Mouse (Mus musculus) liver, embryonic 14.5 days (tissue): ENCODE data around the gene Sh3pxd2a. TPM values are rescaled to one million over a fixed set of nuclear protein-coding genes. Genes with fewer than 3 reads are reported as not detected.

Experiments used
- ATAC-seq: fragments of 200-750 bp; cut with Nextera tagmentation; 2 replicates; pipeline ENCODE4 v1.8.0; 2017; ENCODE audit warnings: moderate number of reproducible peaks, mild to moderate bottlenecking, moderate library complexity; ENCODE audit not compliant: insufficient read depth
- DNase-seq, 3 experiments: peaks; one replicate each; pipeline ENCODE4 v3.0.0-alpha.2; 2012 to 2013; ENCODE audit warnings: low read depth in 3 of 3, low spot score in 3 of 3
- H3K27ac ChIP-seq: fragments of 300-500 bp; sonication (generic); 2 replicates; pipeline ENCODE4 v1.5.1; 2014; ENCODE audit warnings: moderate library complexity, mild to moderate bottlenecking, control low read depth, inconsistent platforms
- H3K27me3 ChIP-seq: fragments of 300-500 bp; sonication (generic); 2 replicates; pipeline ENCODE4 v1.6.1; 2014; ENCODE audit warnings: mild to moderate bottlenecking, low read length, moderate library complexity; ENCODE audit not compliant: control insufficient read depth, insufficient read depth
- H3K36me3 ChIP-seq: fragments of 300-500 bp; sonication (generic); replicated peaks from 2 replicates; pipeline ENCODE4 v1.6.1; 2014; ENCODE audit warnings: low read depth; ENCODE audit not compliant: control insufficient read depth, insufficient read depth
- H3K4me1 ChIP-seq, 2 experiments: fragments of 200-500 bp in 1 of 2; fragments of 300-500 bp in 1 of 2; sonication (generic) in 1 of 2; replicated peaks; 2 replicates each; pipeline ENCODE4 v1.6.1; 2012 to 2014; ENCODE audit warnings: antibody characterized with exemption in 1 of 2, inconsistent platforms in 1 of 2, low read length in 1 of 2; ENCODE audit not compliant: control insufficient read depth in 2 of 2, insufficient read depth in 2 of 2
- H3K4me2 ChIP-seq: fragments of 300-500 bp; sonication (generic); 2 replicates; pipeline ENCODE4 v1.6.1; 2014; ENCODE audit warnings: low read depth, mild to moderate bottlenecking, control low read depth, moderate library complexity
- H3K4me3 ChIP-seq, 2 experiments: fragments of 200-500 bp in 1 of 2; fragments of 300-500 bp in 1 of 2; sonication (generic) in 1 of 2; 2 replicates each; pipeline ENCODE4 v1.5.1; 2012 to 2014; ENCODE audit warnings: low read depth in 2 of 2, low read length in 2 of 2, mild to moderate bottlenecking in 2 of 2, control low read depth in 1 of 2, inconsistent platforms in 1 of 2, moderate library complexity in 1 of 2; ENCODE audit not compliant: insufficient read depth in 1 of 2
- H3K9ac ChIP-seq: fragments of 300-500 bp; sonication (generic); replicated peaks from 2 replicates; pipeline ENCODE4 v1.6.1; 2014; ENCODE audit warnings: mild to moderate bottlenecking, control low read depth, moderate library complexity
- H3K9me3 ChIP-seq: fragments of 300-500 bp; sonication (generic); 2 replicates; pipeline ENCODE4 v1.6.1; 2016; ENCODE audit warnings: low read length, mixed read lengths; ENCODE audit not compliant: control insufficient read depth
- CTCF ChIP-seq: IDR thresholded peaks from 2 replicates; pipeline ENCODE4 v1.5.1; 2016; ENCODE audit warnings: antibody characterized with exemption, low read depth, control low read depth
- EP300 ChIP-seq: IDR thresholded peaks from 2 replicates; pipeline ENCODE4 v1.6.1; 2016; ENCODE audit warnings: antibody characterized with exemption, low read depth
- WGBS: fragments of 180-500 bp; shearing (Covaris S2); extraction: QIAGEN DNeasy Blood & Tissue Kit; methylation state at CpG from one replicate; pipeline ENCODE4 v1.1.7; 2014; ENCODE audit not compliant: insufficient replicate concordance; 5-methylcytosine and 5-hydroxymethylcytosine counted together
- polyA plus RNA-seq, 2 experiments: library from polyadenylated mRNA; depleted of rRNA in 1 of 2; stranded (reverse) in 1 of 2; unstranded in 1 of 2; fragments of >200 nt; fragmentation: Nextera tagmentation in 1 of 2; extraction: Ambion mirVana in 1 of 2; gene quantifications; 2 replicates each; pipeline versions ENCODE4 v1.2.1 to v1.2.3; 2012 to 2014

Gene Sh3pxd2a
- polyA plus RNA-seq, 2 experiments = 0.50 to 1.6 TPM

DNA sequence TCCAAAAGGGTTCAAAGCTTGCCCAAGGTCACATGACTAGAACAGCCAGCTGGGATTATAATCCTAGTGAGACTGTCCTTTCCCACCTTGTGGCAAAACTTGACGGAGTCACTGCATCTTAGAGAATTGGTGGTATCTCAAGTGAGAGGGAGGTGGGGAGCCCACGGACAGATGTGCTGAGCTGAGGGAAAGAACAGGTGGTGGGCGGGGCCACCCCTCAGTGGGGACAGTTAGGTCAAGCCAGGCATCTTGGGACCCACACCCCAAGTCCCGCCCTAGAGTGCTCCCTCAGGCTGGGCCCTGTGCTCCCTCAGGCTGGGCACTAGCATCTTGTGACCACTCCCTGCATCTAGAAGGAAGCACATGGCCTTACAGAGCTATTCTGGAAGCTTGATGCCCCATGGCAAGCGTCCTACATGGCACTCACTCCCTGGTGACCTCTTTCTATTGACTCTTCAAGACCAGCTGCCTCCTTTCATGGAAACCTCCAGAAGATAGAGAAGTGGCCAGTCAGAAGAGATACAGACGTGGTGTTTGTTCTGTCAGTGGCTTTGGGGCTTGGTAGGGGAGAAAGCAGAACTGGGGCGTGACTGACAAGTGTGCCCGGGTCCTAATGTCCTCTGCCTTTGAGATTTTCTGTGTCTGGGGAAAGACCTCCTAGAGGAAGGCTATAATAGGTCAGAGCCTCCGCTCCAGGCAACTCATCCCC, 24.3 kb downstream of the Sh3pxd2a start:
- DNase-seq (no peak), ATAC-seq (no peak; the same call in 1 of the 2 replicates)
- Histone ChIP-seq H3K9ac (no peak overlapping the region), H3K4me3 (no peak overlapping the region), H3K27me3 (no peaks in the 10 kb centered on the region), H3K9me3 (no peaks in the 10 kb centered on the region), H3K4me2 (no peak overlapping the region), H3K4me1 (peaks cover 0 to 10% of the 10 kb centered on the region in 2 experiments; a peak in 2 of 4 replicates), H3K36me3 (no peaks in the 10 kb centered on the region), H3K27ac (no peak overlapping the region)
- 47% methylated on average over 9 of the region's 9 CpGs for WGBS
- TF ChIP-seq EP300 (no peak), CTCF (no peak)

GRCm38 (mm10) chr19:47438445-47438844, 25.8 kb downstream of the Sh3pxd2a start:
- H3K4me3 ChIP-seq = no peak overlapping the region
- no peaks in the 10 kb centered on the region for H3K27me3 ChIP-seq
- no peak for DNase-seq
- H3K36me3 ChIP-seq = no peaks in the 10 kb centered on the region
- 71% methylated on average over 5 of the region's 5 CpGs for WGBS
- no peak overlapping the region for H3K27ac ChIP-seq
- no peaks in the 10 kb centered on the region for H3K9me3 ChIP-seq
- no peak overlapping the region for H3K9ac ChIP-seq
- TF ChIP-seq EP300 (no peak), CTCF (no peak)
- no peak for ATAC-seq
- H3K4me2 ChIP-seq = no peak overlapping the region
- peaks cover 0 to 8% of the 10 kb centered on the region in 2 experiments; a peak in 2 of 4 replicates for H3K4me1 ChIP-seq

DNA sequence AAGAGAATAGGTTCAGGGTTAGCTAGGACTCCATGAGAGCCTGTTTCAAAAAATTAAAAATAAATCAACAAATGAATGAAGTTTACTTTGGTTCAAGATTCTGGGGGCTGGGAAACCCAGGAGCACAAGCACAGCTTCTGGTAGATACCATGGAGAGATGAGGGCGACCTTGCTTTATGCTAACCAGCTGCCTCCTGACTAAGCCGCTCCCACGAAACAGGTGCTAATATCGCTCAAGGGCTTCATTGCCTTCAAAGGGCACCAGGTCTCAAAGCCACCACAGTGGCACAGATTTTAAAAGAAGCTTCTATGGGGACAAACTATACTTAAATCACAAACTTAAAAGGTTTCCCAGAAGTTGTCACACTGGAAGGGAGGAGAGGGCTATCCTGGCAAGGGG, 27.2 kb downstream of the Sh3pxd2a start:
- WGBS = 89% methylated on average over 4 of the region's 4 CpGs
- no peak for DNase-seq
- Histone ChIP-seq H3K27ac (no peak overlapping the region), H3K27me3 (no peaks in the 10 kb centered on the region), H3K36me3 (no peaks in the 10 kb centered on the region), H3K9me3 (no peaks in the 10 kb centered on the region), H3K4me1 (peaks cover 8 to 19% of the 10 kb centered on the region in 2 experiments), H3K9ac (no peak overlapping the region), H3K4me3 (no peak overlapping the region), H3K4me2 (no peak overlapping the region)
- no peak for ATAC-seq
- TF ChIP-seq EP300 (no peak), CTCF (no peak)

DNA sequence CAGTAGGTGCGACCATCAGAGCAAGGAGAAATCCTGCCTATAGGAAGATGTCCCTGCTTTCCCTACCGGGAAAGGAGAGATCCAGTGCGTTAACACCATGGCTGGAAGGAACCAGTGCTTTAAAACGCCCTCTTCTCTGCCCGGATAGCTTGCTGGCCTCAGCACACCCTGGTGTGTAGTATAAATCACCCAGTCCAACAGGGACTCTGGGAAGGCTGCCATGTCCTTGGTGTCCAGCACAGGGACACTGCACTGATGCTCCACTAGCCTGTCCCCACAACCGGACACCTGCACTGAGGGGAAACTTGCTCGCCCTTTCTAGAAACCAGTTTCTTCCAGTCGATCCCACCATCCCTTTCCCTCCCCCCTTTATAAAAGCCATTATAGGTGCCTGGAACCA, 28.0 kb downstream of the Sh3pxd2a start:
- ATAC-seq (no peak), DNase-seq (no peak)
- Histone ChIP-seq H3K4me1 (peaks cover 15 to 21% of the 10 kb centered on the region in 2 experiments), H3K27me3 (no peaks in the 10 kb centered on the region), H3K9me3 (no peaks in the 10 kb centered on the region), H3K27ac (no peak overlapping the region), H3K9ac (no peak overlapping the region), H3K4me2 (no peak overlapping the region), H3K36me3 (no peaks in the 10 kb centered on the region), H3K4me3 (no peak overlapping the region)
- 83% methylated on average over 8 of the region's 8 CpGs for WGBS
- TF ChIP-seq EP300 = no peak
- no peak for TF ChIP-seq CTCF

DNA sequence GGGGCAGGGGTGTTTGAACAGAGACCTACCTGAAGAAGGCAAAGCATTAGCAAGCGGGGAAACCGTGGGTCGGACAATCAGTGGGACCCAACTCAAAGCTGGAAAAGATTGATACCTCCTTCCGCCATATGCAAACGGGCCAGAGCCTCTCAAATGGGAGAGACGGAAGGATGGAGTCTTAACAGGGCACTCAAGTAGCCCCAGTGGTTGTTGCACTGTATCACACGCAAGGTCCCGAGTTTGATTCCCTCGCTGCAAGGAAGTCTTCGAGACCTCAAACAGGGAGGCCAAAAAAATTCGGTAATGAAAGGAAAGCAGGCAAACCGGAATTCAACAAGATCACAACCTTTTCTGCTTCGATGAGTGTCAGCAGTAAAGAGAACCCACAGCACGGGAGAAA, 29.5 kb downstream of the Sh3pxd2a start:
- Histone ChIP-seq H3K4me1 (peaks cover 30 to 37% of the 10 kb centered on the region in 2 experiments), H3K36me3 (no peaks in the 10 kb centered on the region), H3K4me3 (no peak overlapping the region), H3K4me2 (no peak overlapping the region), H3K9me3 (no peaks in the 10 kb centered on the region), H3K9ac (no peak overlapping the region), H3K27ac (no peak overlapping the region), H3K27me3 (no peaks in the 10 kb centered on the region)
- ATAC-seq (no peak), DNase-seq (no peak)
- WGBS = 88% methylated on average over 14 of the region's 14 CpGs
- no peak for TF ChIP-seq CTCF
- no peak for TF ChIP-seq EP300
